Mouse (Mus musculus) small intestine, adult 2 months (tissue): ENCODE results near the gene E130208F15Rik.

Source experiments
- CTCF ChIP-seq: fragments of 200-500 bp; IDR thresholded peaks from 2 replicates; pipeline ENCODE4 v1.5.1; 2012; ENCODE audit warnings: low read depth, mild to moderate bottlenecking, control low read depth, inconsistent platforms, low read length, moderate library complexity, mixed read lengths; ENCODE audit not compliant: insufficient replicate concordance, insufficient read length; ENCODE audit errors: extremely low read depth
- POLR2A ChIP-seq: fragments of 200-500 bp; IDR thresholded peaks from 2 replicates; pipeline ENCODE4 v1.6.1; 2012; ENCODE audit warnings: low read depth, mild to moderate bottlenecking, control low read depth, inconsistent platforms, low read length, moderate library complexity

GRCm38 (mm10) chr7:30286701-30287410 is 34.7 kb upstream of the E130208F15Rik start:
- TF ChIP-seq POLR2A = no peak
- no peak for TF ChIP-seq CTCF
